Mouse (Mus musculus) heart, postnatal 4 days (tissue): ENCODE results near the gene Pde6c. TPM values are rescaled to one million over a fixed set of nuclear protein-coding genes. Genes with fewer than 3 reads are reported as not detected.
A peak's percentile ranks its signal among the peaks of the same experiment; 100 is the strongest.

ENCODE experiments used
- DNase-seq: peaks from one replicate; pipeline ENCODE4 v3.0.0; 2021
- total RNA-seq, 2 experiments: library from RNA; stranded (reverse); gene quantifications; 2 replicates each; pipeline ENCODE4 v1.2.3; 2021

Gene Pde6c
- not detected for total RNA-seq

DNA sequence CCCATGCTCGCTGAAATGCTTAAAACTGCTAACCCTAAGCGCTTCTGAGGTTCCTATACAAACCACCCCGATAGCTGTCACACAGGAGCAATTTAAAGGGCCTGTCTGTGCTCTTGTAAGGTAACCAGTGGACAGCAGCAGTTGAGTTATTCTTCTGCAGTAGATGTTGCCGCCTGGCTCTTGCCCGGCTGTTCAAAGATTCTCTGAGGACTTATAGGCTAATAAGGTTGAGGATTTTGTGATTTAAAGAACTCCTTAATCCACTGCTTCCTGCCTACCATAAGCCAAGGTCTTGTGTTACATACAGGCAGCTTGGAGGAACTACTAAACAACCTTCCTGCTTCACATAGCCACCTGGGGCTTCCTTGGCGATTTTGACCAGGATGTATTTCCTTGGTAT lies at the start of gene Pde6c:
TSS of gene Pde6c (plus strand) at position 301 of the 400 bp plus-strand sequence.
- no peak for DNase-seq

DNA sequence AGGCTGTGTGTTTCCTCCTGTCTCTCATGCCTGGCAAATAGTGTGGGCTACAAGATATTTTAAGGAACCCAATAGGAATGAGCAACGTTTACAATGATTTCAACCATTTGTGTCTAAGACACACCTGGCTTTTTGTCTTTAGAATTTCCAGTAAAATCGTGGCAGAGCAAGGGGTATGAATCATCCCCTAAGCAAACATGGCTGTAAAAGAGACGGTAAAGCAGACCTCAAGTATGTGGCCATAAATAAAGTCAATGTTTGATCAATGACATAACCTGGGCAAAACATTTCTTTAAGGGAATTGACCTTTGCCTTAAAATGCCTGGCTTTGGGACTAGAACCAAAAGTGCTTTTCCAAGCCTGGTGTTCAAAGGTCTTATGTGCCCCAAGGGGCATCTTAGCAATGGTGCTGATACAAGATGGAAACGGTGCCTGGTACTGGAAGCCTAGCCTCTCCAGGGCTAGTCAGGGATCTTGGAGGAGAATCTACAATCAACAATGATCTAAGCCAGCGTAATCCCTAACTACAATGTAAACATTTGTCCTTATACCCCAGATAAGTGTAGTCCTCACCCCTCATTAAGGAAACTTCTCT lies 49.6 kb upstream of the Pde6c start:
- DNase-seq, result no peak

DNA sequence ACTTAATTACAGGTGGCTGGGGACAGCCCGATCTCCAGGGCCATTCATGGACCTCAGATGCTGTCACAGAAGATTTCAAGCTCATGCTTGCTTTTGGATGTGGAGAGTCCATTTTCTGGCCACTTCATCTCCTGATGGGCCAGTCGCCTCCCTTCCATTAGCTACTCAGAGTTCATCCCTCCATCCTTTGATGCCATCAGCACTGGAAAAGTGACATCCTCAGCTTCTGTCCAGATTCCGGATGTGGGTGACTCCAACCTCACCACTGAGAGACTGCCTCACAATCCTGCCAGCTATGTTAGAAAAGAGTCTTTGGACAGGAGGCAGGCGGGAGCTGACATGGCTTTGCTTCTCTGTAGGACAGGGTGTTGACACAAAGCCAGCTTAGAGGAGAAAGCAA lies 46.7 kb upstream of the Pde6c start:
- DNase-seq, result no peak

DNA sequence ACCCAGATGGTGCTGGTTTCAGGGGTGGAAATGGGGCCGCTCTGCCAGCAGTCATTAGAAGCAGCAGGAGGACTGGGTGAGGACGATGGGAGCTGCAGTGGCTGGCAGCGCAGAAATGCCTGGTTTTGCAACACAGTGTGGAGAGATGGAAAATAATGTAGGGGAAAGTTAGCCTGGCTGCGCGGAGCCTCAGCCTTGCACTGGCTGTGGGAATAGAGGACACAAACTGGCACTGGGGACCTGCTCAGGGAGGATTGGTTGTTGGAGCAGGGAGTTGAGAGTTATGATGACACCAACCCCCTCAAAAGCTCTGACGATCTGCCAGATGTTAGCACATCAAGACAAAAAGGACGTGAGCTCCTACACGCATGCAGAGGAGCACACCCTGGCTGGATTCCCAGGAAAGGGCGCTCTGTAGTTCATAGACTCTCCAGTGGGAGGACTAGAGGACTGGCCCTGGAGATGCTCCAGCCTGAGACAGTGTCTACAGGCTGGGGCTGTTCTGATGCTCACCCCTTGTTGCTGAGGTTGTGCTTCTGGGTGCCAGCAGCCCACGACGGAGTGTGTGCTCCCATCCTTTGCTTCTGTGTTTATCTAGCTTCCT lies 45.5 kb upstream of the Pde6c start:
- DNase-seq, result peak; percentile 66

DNA sequence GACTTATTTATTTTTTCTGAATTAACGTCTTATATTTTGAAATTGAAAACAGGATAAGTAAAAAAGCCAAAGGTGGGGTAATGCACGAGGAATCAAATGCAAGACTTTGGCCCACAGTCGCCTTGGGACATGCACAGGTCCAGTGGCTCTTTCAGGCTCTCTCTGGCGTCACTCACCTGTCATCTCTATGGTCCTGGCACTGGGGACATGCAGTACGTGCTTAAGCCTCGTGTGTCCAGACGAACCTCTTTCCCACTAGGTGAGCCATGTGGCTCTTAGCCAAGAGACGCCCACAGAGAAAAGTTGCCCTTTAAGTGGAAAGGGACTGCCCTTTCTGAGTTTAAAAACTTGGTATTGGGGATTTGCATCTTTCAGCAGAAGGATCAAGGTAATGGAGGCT lies 43.2 kb upstream of the Pde6c start:
- no peak for DNase-seq

DNA sequence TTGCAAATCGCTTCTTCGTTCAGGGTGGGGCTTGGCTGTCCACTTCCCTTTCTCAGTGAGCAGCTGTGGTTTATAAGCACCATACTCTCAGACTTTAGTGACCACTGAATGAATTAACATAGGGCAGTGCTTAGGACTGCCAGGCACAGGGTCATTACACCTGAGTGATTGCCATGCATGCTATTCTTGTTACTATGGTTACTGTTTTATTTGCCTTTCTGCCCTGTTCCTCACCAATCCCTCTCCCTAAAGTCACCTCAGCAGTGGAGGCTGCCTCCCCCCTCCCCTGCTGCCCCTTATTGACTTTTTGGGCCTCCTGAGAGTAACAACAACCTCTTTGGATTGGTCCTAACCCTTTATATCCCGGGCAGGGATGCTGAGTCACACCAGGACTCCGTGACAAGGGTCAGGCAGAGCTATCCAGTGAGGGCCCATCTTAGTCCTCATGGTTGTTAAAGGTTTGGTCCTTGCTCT lies 41.0 kb upstream of the Pde6c start:
- DNase-seq, result no peak

DNA sequence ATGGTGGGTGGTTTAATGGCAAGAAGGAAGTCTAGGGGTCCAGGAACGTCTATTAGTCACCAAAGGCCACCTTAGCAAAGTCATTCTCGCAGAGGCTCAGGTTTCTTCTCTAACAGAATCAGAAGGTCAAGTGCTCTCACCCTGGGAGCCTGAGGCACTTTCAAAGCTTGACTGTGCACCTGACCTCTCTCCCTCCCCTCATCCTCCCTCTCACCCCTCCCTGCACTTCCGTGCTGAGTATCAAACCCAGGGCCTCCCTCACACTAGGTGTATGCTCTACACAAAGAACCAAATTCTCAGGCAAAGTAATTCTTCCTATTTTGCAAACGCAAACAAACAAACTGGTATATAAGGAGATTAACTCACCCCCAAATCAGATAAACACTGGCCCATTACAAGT lies 36.4 kb upstream of the Pde6c start:
- no peak for DNase-seq

DNA sequence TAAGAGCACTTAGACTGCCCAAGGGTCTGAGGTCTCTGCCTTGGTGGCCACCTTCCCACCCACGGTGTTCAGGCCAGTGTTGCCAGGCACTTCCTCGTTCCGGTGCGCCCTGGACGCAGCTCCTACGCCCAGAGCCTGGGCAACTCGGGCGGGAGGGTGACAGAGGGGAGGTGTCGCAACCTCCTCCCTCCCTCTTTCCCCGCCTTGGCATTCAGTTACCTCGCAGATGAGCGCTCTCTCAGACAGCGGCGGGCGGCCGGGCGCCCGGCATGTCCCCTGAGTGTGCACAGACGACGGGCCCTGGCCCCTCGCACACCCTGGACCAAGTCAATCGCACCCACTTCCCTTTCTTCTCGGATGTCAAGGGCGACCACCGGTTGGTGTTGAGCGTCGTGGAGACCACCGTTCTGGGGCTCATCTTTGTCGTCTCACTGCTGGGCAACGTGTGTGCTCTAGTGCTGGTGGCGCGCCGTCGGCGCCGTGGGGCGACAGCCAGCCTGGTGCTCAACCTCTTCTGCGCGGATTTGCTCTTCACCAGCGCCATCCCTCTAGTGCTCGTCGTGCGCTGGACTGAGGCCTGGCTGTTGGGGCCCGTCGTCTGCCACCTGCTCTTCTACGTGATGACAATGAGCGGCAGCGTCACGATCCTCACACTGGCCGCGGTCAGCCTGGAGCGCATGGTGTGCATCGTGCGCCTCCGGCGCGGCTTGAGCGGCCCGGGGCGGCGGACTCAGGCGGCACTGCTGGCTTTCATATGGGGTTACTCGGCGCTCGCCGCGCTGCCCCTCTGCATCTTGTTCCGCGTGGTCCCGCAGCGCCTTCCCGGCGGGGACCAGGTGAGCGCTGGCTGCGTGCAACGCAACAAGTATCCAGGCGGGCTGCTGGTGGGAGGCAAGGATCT lies 35.5 kb upstream of the Pde6c start, which contains the start of gene Ffar4:
TSS of gene Ffar4 (plus strand) at position 214 of the 901 bp plus-strand sequence.
- no peak for DNase-seq

DNA sequence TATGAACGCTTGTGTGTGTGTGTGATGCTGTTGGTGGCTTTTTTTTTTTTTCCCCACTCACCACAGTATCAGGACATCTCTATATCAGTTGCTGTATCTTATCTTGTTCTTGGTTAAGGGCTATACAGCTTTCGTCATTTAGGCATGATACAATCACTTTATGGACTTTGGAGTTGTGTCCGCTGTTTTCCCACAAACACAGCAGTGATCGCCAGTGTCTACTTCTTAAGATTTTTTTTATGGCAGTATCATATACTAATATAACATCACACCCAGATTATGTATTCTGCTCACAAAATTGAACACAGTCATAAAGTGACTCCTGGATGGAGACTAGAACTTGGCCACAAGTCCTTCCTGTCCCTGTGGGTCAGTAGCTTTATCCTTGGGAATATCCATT lies 24.7 kb upstream of the Pde6c start:
- no peak for DNase-seq

DNA sequence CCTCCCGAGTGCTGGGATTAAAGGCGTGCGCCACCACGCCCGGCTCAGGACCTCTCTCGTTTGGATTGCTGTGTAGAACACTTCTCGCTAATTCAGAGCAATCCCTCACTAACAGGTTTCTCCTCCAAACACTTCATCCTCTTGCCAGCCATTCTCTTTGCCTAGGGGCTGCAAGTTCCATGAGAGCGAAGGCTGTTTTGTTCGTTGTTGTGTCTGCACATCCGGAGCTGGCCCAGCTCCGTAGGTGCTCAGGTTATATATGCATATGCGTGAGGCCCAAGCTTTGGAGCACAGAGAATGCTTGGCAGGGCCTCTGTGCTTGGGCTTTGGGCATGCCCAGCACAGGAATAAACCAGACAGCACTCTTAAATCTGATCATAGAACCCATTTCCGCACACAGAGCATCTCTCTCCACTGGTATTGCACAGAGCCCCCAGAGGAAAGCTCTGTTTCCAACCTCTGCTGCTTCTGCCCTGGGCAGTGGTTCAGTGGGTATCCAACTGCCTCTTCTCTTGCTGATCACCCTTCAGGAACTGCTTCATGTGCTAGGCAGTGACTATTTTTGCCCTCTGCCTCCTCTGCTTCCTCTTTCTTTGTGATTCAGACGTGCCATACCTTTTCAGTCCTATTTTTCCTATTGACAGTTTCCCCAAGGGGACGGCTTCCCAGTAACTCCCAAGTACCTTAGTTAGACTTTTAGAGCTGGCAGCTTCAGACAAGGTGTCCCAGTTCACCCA lies 22.9 kb upstream of the Pde6c start:
- no peak for DNase-seq

DNA sequence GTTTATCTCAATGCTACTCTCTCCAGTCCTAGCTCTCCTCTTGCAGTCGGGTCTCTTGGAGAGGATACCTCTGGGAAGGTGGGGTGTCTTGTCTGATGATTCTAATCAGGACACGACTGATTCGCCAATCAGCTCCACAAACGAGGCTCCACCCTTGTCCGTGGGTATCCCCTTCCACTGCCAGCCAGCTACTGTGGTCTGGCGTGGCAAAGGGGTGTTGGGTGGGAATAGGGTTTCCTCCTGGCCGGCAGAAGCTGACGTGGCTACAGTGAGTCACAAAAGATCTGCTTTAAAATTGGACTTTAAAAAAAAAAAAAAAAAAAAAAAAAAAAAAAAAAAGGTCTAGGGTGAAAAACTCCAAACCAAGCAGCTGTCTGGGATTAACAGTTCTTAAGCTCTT lies 21.5 kb upstream of the Pde6c start:
- no peak for DNase-seq

DNA sequence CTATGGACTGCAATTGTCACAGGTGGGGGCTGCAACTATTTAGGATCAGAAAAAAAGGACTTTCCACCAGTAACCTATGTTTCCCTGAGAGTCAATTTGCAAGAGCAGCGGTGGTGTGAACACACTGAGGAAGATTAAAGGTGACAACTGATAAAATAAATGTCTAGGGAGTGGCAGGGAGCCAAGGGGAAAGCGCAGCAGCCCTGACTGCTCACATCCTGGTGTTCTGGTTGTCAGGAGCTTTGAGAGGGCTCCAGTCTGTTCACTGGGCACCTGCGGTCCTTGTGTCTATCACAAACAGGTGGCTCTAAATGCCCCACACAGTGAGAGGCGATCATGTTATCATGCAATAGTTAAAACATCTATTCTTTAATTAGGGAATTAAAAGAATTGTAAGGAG lies 20.0 kb upstream of the Pde6c start:
- no peak for DNase-seq

DNA sequence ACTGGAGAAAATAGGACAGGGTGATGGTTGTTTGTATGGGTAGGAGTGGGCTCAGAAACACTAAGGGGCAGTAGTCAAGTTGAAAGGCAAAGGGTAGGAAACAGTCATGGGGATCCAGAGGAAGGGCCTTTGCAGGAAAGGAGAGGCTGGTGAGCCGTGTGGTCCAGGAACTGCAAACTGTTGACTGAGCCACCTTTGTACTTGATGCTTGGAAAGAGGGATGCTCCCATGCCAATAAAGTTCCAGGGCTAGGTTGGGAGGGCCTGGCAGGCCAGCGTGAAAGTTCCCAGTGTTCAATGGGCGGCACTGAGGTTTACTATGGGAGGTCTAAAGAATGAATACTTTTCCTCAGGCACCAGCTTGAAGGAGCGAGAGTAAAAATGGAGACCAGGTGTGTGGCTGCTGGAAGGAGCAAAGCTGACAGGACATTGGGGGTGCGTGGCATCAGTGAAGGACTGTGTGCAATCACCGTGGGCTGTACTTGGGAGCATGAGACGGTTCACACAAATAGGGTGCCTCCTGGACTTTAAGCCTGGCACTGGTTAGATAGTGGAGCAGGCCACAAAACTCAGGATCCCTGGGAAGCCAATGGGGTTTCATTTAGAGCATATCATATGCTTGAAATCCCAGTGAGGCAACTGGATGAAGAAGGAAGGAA lies 17.6 kb upstream of the Pde6c start:
- no peak for DNase-seq

DNA sequence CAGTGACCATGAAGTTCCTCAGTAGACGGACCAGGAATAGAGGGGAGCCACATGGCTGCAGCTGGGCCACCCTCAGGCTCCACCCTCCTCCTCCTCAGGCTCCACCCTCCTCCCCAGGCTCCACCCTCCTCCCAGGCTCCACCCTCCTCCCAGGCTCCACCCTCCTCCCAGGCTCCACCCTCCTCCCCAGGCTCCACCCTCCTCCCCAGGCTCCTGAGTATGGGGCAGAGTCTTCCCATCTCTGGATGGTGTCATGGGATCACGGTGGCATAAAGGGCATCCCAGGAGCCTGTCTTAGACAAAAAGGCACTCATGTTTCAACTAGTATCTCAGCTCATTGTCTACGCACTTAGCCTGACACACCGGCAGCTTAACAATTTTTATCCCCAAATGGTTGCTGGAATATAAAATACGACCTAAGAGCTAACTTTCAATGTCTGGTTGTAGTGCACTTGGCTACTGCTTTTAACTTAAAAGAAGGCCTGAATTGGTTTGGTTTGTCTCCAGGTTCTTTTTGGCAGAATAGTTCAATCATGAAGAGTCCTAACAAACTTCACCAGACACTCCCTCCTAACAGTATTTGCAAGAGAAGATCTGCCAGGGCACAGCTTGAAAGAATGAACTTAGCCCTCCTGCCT lies 12.3 kb upstream of the Pde6c start:
- no peak for DNase-seq

DNA sequence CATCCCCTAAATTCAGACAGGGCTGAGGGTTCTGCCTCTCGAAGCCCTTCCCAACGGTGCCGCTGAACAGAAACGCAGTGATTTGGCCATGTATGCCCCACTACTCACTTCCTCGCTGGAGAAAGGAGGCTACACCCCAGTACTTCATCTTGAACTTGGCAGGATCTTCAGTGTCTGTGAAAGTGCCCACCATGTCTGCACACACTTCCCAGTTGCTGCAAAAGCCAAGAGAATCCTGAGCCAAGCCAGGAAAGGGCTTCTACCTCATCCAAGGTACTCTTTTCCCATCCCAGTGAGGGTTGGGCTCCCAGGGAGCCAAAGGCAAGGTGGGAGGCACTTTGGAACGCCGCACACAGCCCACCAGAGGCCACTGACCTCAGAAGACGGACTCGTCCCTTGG lies 8.7 kb upstream of the Pde6c start:
- no peak for DNase-seq

DNA sequence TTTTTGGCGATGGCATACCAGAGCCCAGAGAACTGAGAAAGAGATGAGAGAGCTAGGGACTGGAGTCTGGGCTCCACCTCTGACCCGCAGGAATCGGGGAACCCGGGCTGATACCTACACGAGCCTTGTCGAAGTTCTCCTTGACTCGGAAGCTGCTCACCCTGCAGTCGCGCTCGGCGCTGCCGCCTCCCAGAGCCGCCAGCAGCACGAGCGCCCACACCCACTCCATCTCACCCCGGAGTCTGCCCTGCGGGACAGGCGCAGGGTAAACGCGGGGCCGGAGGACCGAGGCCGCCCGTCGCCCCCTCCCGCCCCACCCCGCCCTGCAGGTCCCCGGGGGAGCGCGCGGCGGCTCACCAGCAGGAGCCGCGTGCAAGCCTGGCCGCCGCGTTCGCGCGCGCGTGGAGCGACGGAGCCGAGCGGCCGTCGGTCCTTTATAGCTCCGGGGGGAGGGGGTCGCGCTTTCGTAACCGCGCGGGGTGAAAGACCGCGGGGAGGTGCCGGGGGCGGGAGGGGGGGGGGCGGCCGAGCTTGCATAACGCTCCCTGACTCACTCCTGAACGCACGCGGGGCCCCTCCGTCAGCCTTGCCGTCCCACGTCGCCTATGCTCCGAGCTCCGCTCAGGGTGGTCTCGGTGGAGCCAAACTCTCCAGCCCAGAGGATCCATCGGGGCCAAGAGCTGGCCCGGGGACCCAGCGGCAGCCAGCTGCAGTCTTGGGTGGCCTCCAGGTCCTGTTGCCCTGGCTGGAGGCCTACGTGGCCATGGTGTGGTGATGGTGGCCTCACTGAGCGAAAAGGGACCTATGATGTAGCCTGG lies 8.0 kb upstream of the Pde6c start:
- peak; percentile 50 for DNase-seq

DNA sequence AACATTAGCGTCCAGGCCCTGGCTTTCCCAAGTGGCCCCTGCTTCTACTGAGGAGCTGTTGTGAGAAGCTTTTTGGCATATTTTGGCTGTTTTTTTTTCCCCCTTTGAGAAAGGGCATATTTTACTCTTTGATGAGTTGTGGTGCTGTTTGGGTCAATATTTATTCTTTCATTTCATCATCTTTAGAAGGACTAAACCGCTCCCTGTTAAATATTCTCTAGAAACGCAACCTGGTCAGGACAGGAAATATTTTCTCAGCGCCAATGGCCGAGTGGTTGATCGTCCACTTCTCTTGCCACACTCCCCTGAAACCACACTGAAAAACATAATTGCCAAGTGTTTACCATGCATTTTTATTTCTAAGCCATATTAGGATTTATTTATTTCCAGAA lies 7.4 kb upstream of the Pde6c start, which contains the start of gene Rbp4:
TSS of gene Rbp4 (minus strand) at position 63 of the 392 bp plus-strand sequence.
- no peak for DNase-seq

DNA sequence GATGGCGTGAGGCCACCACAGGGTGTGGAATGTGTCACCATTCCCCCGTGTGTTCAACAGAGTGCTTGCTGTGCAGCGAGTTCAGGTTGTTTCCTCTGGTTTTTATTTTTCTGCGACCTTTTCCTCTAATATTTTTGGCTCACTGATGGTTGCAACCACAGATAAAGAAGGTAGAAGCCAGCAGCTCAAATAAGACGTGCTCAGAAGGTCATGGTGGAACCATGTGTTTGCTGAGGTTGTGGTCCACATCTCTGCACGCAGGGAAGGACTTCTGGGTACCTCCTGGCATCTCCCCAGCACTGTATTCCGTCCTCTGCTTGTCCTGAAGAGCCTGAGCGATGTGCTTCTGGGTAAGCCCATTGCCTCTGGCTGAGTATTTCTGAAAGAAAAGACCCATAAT lies 5.9 kb upstream of the Pde6c start:
- DNase-seq, result no peak

DNA sequence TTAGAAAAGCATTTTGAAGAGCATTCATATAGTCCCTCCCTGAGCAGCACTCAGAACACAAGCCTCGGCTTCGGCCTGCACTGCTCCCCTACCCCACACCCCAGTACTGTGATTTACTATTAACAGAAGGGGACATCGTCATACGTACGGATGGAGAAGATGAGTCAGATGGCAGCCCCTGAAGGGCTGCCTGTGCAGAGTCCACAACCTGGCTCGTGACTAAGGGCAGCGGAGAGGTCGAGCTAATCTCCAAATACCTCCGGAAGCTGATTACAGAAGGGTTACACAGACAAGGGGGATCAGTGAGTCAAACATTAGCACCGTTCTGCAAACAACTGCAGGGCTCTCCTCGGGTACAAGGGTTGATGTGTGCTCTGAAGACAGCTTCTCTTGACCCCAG lies 1.4 kb downstream of the Pde6c start:
- no peak for DNase-seq

DNA sequence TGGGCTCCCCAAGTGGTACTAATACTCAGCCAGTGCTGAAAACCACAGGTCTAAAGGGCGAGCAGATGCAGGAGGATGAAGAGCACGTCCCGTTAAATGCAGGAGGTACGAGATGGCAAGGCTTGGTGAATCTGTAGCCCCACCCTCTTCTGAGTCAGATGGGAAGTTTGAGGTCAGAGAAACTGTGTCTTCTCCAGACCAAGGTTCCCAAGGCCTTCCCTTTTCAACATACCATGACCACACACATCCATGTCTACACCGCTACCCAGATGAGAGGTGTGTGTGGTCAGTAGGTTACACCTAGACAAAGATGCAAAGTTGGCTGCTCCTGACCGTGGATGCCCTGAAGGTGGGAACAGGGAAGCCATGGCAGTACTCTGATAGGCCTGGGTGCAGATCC lies 2.2 kb downstream of the Pde6c start:
- no peak for DNase-seq
